Mouse (Mus musculus) spleen, adult 2 months (tissue): Measurements from ENCODE around the gene Sort1. TPM values are rescaled to one million over a fixed set of nuclear protein-coding genes. Genes with fewer than 3 reads are reported as not detected.

Experiments
- DNase-seq, 2 experiments: peaks; one replicate each; pipeline versions ENCODE4 v3.0.0 to v3.0.0-alpha.2; 2012 to 2021; ENCODE audit warnings: low spot score in 2 of 2, low read depth in 1 of 2
- H3K27ac ChIP-seq: fragments of 200-500 bp; 2 replicates; pipeline ENCODE4 v1.5.1; 2012; ENCODE audit warnings: low read length, inconsistent platforms; ENCODE audit not compliant: insufficient read depth
- H3K27me3 ChIP-seq: fragments of 200-500 bp; 2 replicates; pipeline ENCODE4 v1.6.1; 2012; ENCODE audit warnings: mild to moderate bottlenecking, moderate library complexity, low read length, inconsistent platforms; ENCODE audit not compliant: control insufficient read depth, insufficient read depth
- H3K36me3 ChIP-seq: fragments of 200-500 bp; 2 replicates; pipeline ENCODE4 v1.6.1; 2012; ENCODE audit warnings: mild to moderate bottlenecking, low read length, inconsistent platforms; ENCODE audit not compliant: control insufficient read depth, insufficient read depth
- H3K4me1 ChIP-seq: fragments of 200-500 bp; 2 replicates; pipeline ENCODE4 v1.6.1; 2011; ENCODE audit warnings: inconsistent platforms; ENCODE audit not compliant: control insufficient read depth, insufficient read depth, insufficient read length
- H3K4me3 ChIP-seq: fragments of 200-500 bp; 2 replicates; pipeline ENCODE4 v1.5.1; 2011; ENCODE audit warnings: mild to moderate bottlenecking, inconsistent platforms; ENCODE audit not compliant: insufficient read depth, insufficient read length; ENCODE audit errors: extremely low read depth
- CTCF ChIP-seq: fragments of 200-500 bp; IDR thresholded peaks from 2 replicates; pipeline ENCODE4 v1.5.1; 2011; ENCODE audit warnings: mild to moderate bottlenecking, inconsistent platforms; ENCODE audit not compliant: insufficient read depth, insufficient read length, insufficient replicate concordance; ENCODE audit errors: extremely low read depth
- POLR2A ChIP-seq: fragments of 200-500 bp; IDR thresholded peaks from 2 replicates; pipeline ENCODE4 v1.6.1; 2011; ENCODE audit warnings: low read depth, low read length, inconsistent platforms
- WGBS: fragments of 180-500 bp; shearing (Covaris S2); methylation state at CpG from one replicate; pipeline ENCODE4 v1.1.7; 2018; 5-methylcytosine and 5-hydroxymethylcytosine counted together
- polyA plus RNA-seq: library from polyadenylated mRNA; depleted of rRNA; stranded (reverse); fragments of >200 nt; gene quantifications from 2 replicates; pipeline ENCODE4 v1.2.3, GENCODE M21; 2012

The Sort1 gene
- polyA plus RNA-seq, 1 experiment: 11.4 TPM

DNA sequence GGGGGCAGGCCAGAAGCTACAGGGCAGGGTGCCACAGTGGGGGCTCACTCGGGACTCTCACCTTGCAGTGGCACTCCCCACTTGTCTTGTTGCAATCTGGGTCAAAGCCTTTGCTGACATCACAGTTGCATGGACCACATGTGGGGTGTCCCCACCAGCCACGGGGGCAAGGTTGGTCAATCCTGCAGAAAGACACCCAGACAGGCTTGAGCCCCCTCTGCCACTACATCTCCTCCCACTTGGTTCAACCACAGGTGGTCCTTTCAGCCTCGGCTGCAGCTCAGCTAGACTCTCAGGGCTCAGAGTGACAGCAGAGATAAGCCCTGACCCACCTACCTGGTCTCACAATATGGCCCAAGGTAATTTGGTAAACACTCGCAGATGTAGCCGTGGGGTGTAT is 116.6 kb downstream of the Sort1 start:
- no peak for DNase-seq
- WGBS: 88% methylated on average over 5 of the region's 5 CpGs
- H3K4me3 ChIP-seq: no peak overlapping the region
- H3K27me3 ChIP-seq: no peaks in the 10 kb centered on the region
- H3K4me1 ChIP-seq: no peaks in the 10 kb centered on the region
- no peak overlapping the region for H3K27ac ChIP-seq
- no peak for TF ChIP-seq POLR2A
- TF ChIP-seq CTCF: no peak
- no peaks in the 10 kb centered on the region for H3K36me3 ChIP-seq

DNA sequence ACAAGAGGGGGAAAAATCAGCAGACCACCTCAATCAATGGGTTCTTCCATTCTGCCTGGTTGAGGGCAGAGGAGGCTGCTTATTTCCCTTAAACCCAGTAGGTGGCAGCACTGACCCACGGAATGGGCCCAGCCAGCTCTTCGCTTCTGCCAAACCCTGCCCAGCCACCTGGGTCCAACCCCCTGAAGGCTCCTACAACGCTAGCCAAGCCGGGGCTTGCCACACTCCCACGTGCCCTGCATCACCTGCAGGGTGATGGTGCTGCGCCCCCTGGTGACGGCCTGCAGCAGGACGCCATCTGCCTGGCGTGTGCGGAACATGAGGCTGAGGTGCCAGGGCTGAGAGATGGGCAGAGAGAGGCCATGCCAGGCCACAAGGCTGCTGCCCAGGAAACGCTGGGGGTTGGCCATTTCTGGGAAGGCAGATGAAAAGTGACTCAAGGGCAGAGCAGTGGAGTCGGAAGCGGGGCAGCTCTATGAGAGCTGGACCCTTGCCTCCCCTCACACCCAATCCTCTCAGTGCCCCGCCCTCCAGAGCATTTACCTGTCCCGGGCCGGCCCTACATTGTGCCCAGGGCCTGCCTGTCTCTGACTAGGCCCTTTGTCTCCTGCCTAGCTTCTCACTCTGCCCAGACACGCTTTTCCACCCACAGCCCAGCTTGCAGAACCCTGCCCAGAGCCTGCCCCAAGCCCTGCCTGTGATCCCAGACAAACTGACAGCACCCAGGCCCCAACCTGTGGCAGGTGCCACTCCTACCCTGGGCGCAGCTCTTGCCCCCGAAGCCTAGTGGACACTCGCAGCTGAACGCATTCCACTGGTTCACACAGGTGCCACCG is 118.0 kb downstream of the Sort1 start:
- Histone ChIP-seq H3K27me3 (no peaks in the 10 kb centered on the region), H3K4me1 (no peaks in the 10 kb centered on the region), H3K4me3 (no peak overlapping the region), H3K27ac (no peak overlapping the region), H3K36me3 (no peaks in the 10 kb centered on the region)
- WGBS: 38% methylated on average over 22 of the region's 22 CpGs
- peak; percentile 88 for DNase-seq
- peak; percentile 81; the same call in 1 of the 2 replicates for TF ChIP-seq CTCF
- TF ChIP-seq POLR2A: no peak

DNA sequence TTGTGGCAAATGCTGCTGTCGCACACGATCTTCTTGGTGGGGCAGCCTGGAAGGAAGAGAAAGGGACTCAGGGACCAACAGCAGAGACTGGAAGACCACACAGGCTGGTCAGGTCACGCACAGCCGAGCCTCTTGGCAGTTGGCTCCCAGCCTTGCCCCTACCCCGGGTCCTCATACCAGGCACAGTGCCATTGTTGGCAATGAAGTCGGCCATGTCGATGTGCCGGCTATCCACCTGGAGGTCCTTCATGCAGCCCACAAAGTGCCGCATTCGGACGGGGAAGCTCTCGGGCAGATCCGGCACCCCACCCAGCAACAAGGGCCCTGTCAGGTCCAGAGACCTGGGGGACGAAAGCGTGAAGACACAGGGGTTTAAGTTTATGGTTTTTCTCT is 118.6 kb downstream of the Sort1 start:
- TF ChIP-seq CTCF (no peak), POLR2A (no peak)
- Histone ChIP-seq H3K4me1 (no peaks in the 10 kb centered on the region), H3K27ac (no peak overlapping the region), H3K36me3 (no peaks in the 10 kb centered on the region), H3K27me3 (no peaks in the 10 kb centered on the region), H3K4me3 (no peak overlapping the region)
- WGBS: 93% methylated on average over 15 of the region's 15 CpGs
- no peak for DNase-seq

DNA sequence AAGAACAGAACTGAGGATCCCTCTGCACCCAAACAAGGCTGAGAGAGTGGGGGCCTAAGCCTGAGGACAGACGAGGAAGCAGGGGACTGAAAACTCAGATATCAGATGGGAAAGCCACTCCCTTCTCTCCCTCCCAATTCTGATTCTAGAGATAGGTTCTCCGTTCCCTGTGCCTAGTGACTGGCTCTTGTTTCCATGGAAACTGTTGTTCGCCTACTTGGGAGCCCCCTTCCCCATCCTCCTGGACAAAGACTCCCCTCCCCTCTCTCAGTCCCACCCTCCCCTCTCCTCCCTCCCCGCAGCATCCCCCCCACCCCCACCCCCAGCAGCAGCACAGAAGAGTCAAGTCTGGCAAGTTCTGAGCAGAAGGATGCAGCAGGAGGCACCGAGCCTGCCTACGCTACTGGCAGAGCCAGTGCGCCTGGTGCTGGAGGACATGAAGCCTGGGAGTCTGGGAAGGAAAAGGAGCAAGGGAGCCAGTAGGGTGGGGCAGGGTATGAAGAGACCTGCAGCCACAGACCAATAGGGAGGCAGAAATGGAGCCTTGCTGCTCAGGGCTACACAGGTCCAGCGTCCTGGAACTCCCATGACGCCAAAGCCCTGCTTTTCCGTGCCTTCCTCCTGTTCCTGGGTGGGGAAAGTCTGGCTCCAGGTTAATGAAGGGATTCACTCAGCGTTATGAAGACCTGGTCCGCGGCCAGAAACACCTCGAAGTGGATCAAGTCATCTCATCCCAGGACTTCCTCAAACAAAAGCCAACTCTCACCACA is 121.8 kb downstream of the Sort1 start:
- 81% methylated on average over 14 of the region's 14 CpGs for WGBS
- H3K36me3 ChIP-seq: no peaks in the 10 kb centered on the region
- DNase-seq: no peak

DNA sequence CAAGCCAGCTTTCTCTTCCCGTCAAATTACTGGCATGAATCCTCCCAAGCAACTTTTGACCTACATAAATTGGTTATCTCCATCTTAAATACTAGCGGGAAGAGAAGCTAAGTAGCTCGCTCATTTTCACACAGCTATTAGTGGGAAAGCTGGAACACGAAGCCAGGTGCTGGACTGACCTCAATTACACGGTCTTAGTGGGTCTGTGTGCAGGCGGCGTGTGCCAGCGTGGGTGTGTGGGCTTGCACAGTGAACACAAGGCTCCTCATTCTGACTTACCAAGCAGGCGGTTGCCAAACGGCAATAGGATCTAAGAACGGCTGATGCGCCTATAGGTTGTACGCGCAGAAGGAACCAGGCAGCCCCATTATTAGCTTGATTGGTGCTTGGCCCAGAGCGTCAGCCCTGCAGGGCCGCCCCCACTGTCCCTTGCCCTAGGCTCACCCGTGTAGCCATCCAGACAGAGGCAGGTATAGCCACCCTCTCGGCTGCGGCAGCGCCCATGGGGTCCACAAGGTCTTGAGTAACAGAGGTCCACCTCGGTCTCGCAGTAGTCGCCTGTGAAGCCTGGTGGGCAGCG is 122.5 kb downstream of the Sort1 start:
- Histone ChIP-seq H3K4me1 (no peaks in the 10 kb centered on the region), H3K27ac (no peak overlapping the region), H3K27me3 (no peaks in the 10 kb centered on the region), H3K36me3 (no peaks in the 10 kb centered on the region), H3K4me3 (no peak overlapping the region)
- WGBS: 93% methylated on average over 24 of the region's 24 CpGs
- TF ChIP-seq CTCF (no peak), POLR2A (no peak)
- DNase-seq: no peak

More for the DNA sequence above, 121.8 kb downstream of the Sort1 start:
- no peak for TF ChIP-seq CTCF
- no peak for TF ChIP-seq POLR2A
- H3K27me3 ChIP-seq: no peaks in the 10 kb centered on the region
- no peak overlapping the region for H3K4me3 ChIP-seq
- H3K27ac ChIP-seq: no peak overlapping the region
- no peaks in the 10 kb centered on the region for H3K4me1 ChIP-seq

DNA sequence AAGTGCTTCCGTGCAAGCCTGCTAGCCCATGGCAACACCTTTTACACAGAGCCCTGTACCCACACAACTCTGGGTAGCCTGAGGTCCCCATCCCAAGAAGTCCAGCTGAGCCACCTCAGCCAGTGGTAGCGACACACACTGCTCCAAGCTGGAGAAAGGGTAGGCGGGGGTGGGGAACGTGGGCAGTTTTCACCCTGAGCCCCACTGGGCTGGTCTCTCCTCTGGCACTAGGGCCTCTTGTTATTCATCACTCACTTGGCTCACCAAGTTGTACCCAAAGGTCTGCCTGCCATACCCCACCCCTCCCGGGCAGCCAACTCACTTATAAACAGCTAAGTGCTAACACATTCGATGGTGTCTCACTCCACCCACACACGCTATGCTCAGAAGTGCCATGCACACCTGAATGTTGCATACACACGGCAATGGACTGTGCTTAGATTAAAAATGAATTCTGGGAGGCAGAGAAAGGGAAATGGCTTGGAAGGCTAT is 124.7 kb downstream of the Sort1 start:
- Histone ChIP-seq H3K27ac (no peak overlapping the region), H3K4me3 (no peak overlapping the region), H3K4me1 (no peaks in the 10 kb centered on the region), H3K36me3 (no peaks in the 10 kb centered on the region), H3K27me3 (no peaks in the 10 kb centered on the region)
- WGBS: 88% methylated on average over 8 of the region's 8 CpGs
- TF ChIP-seq POLR2A (no peak), CTCF (no peak)
- DNase-seq: no peak
